Mouse (Mus musculus) cerebellum, postnatal 14 days (tissue): Measurements from ENCODE around the gene Snrpd3.
"Not testable (repeated sequence)": the region's sequence is repeated elsewhere in the genome, so short reads cannot be mapped to it uniquely, and the experiment has no call there.

ENCODE experiments used
- DNase-seq, 2 experiments: peaks; one replicate each; pipeline ENCODE4 v3.0.0; 2021; ENCODE audit warnings: mixed read lengths in 2 of 2

Gene Snrpd3

GRCm38 (mm10) chr10:75503692-75504091, 13.7 kb upstream of the Snrpd3 start:
- DNase-seq, result no peak

GRCm38 (mm10) chr10:75504234-75505129, 12.9 kb upstream of the Snrpd3 start:
- DNase-seq, result no peak

GRCm38 (mm10) chr10:75505130-75505495, 12.2 kb upstream of the Snrpd3 start:
- DNase-seq, result no peak

- not testable (repeated sequence) for DNase-seq
Observed at GRCm38 (mm10) chr10:75505928-75506327, 11.4 kb upstream of the Snrpd3 start.

- peak; percentile 90 to 92 for DNase-seq
Observed at GRCm38 (mm10) chr10:75510446-75510845, 6.9 kb upstream of the Snrpd3 start.

GRCm38 (mm10) chr10:75511060-75511459, 6.3 kb upstream of the Snrpd3 start:
- DNase-seq, result peak; percentile 37 to 52

- no peak for DNase-seq
Observed at GRCm38 (mm10) chr10:75511897-75512296, 5.5 kb upstream of the Snrpd3 start.

GRCm38 (mm10) chr10:75512796-75513195, 4.6 kb upstream of the Snrpd3 start:
- no peak for DNase-seq

- no peak for DNase-seq
Observed at GRCm38 (mm10) chr10:75513306-75514067, 3.9 kb upstream of the Snrpd3 start.

- DNase-seq, result no peak
Observed at GRCm38 (mm10) chr10:75514361-75514760, 3.0 kb upstream of the Snrpd3 start.

GRCm38 (mm10) chr10:75515216-75516037, 1.9 kb upstream of the Snrpd3 start:
- DNase-seq, result no peak

GRCm38 (mm10) chr10:75516038-75516723, 1.2 kb upstream of the Snrpd3 start:
- DNase-seq, result no peak

- no peak for DNase-seq
Observed at GRCm38 (mm10) chr10:75516724-75517072, 653 bp upstream of the Snrpd3 start.

GRCm38 (mm10) chr10:75517758-75518143, 400 bp downstream of the Snrpd3 start, which contains the start of gene Gucd1:
Gene Gucd1, minus strand, starts transcription at chr10:75517972.
- DNase-seq, result peak; percentile 98 to 99

- DNase-seq, result no peak
Observed at GRCm38 (mm10) chr10:75520581-75520980, 3.2 kb downstream of the Snrpd3 start.

GRCm38 (mm10) chr10:75521643-75522042, 4.3 kb downstream of the Snrpd3 start:
- no peak for DNase-seq

- not testable (repeated sequence) for DNase-seq
Observed at GRCm38 (mm10) chr10:75525450-75525849, 8.1 kb downstream of the Snrpd3 start.

- no peak for DNase-seq
Observed at GRCm38 (mm10) chr10:75530322-75530721, 13.0 kb downstream of the Snrpd3 start.

- no peak for DNase-seq
Observed at GRCm38 (mm10) chr10:75531532-75532090, 14.3 kb downstream of the Snrpd3 start.

GRCm38 (mm10) chr10:75534216-75534615, 16.9 kb downstream of the Snrpd3 start:
- no peak for DNase-seq

- DNase-seq, result peak; percentile 75 to 83
Observed at GRCm38 (mm10) chr10:75534934-75535333, 17.6 kb downstream of the Snrpd3 start.

- no peak for DNase-seq
Observed at GRCm38 (mm10) chr10:75535423-75535822, 18.1 kb downstream of the Snrpd3 start.
